Mouse (Mus musculus): ENCODE measurements around the gene Pacrg. TPM values are rescaled to one million over a fixed set of nuclear protein-coding genes. Genes with fewer than 3 reads are reported as not detected.

Pacrg gene
- total and polyA plus RNA-seq, 3 experiments, result not detected

- no peak for DNase-seq (ENCODE audit: extremely low read depth)
- no peak overlapping the region for H3K9ac ChIP-seq (ENCODE audit: insufficient read depth, low read depth)
- no peaks in the 10 kb centered on the region for H3K27me3 ChIP-seq (replicated peaks)
- in situ Hi-C loops (cut with MboI; ENCODE audit: low pct_ligation_motif_present, low pct_unique_long_range_greater_than_20kb, low sequenced_read_pairs), result no loop called here
- TF ChIP-seq KAT2A (IDR thresholded peaks at IDR 0.05; ENCODE audit: insufficient replicate concordance, low read length) (no peak), JUND (conservative IDR thresholded peaks at IDR 0.05; ENCODE audit: low read depth, low read length) (no peak), USF2 (conservative IDR thresholded peaks at IDR 0.05; ENCODE audit: low read depth, low read length) (no peak), HCFC1 (IDR thresholded peaks at IDR 0.05; ENCODE audit: low read depth, low read length) (no peak), ZMIZ1 (IDR thresholded peaks at IDR 0.05; ENCODE audit: low read depth, low read length) (no peak), TCF12 (IDR thresholded peaks at IDR 0.05; ENCODE audit: low read depth, low read length) (no peak), EP300 (IDR thresholded peaks at IDR 0.05; ENCODE audit: low read length) (no peak), ZNF384 (IDR thresholded peaks at IDR 0.05; ENCODE audit: low read depth, low read length) (no peak), NELFE (IDR thresholded peaks at IDR 0.05; ENCODE audit: low read depth, low read length) (no peak), SIN3A (IDR thresholded peaks at IDR 0.05; ENCODE audit: low read length) (no peak), ZKSCAN1 (IDR thresholded peaks at IDR 0.05; ENCODE audit: borderline replicate concordance, low read depth, low read length) (no peak), USF1 (IDR thresholded peaks at IDR 0.05; ENCODE audit: low read depth, low read length) (no peak), BHLHE40 (IDR thresholded peaks at IDR 0.05; ENCODE audit: low read depth, low read length) (no peak), MAZ (IDR thresholded peaks at IDR 0.05; ENCODE audit: low read depth, low read length) (no peak), ETS1 (conservative IDR thresholded peaks at IDR 0.05; ENCODE audit: low read depth, low read length) (no peak)
- peaks cover 0 to 4% of the 10 kb centered on the region in 2 experiments; a peak in 2 of 4 replicates for H3K4me1 ChIP-seq (ENCODE audit: control insufficient read depth in 1 of 2, insufficient read depth in 2 of 2)
- no peak overlapping the region for H3K4me2 ChIP-seq (ENCODE audit: insufficient read depth, low read depth, poor library complexity, severe bottlenecking)
- H3K9me3 ChIP-seq (replicated peaks; ENCODE audit: low read length), result no peaks in the 10 kb centered on the region
- H3K27ac ChIP-seq (ENCODE audit: insufficient read depth, low read depth), result no peak overlapping the region
- no peaks in the 10 kb centered on the region for H3K36me3 ChIP-seq (replicated peaks in 1 of 2; ENCODE audit: control insufficient read depth in 1 of 2, insufficient read depth in 1 of 2, low read length in 1 of 2)
- H3K79me2 ChIP-seq (replicated peaks; ENCODE audit: control insufficient read depth, extremely low read depth, insufficient read depth, poor library complexity, severe bottlenecking), result no peaks in the 10 kb centered on the region
- no peak overlapping the region for H3K4me3 ChIP-seq (replicated peaks in 1 of 3; ENCODE audit: low read depth in 2 of 3, low read length in 2 of 3, poor library complexity in 1 of 3)
- dilution Hi-C loops (cut with MboI; ENCODE audit: extremely low pct_ligation_motif_present, extremely low pct_unique_long_range_greater_than_20kb, low sequenced_read_pairs), result no loop called here
These were observed 474.3 kb downstream of the Pacrg start for GRCm38 (mm10) chr17:10365501-10366482.

DNA sequence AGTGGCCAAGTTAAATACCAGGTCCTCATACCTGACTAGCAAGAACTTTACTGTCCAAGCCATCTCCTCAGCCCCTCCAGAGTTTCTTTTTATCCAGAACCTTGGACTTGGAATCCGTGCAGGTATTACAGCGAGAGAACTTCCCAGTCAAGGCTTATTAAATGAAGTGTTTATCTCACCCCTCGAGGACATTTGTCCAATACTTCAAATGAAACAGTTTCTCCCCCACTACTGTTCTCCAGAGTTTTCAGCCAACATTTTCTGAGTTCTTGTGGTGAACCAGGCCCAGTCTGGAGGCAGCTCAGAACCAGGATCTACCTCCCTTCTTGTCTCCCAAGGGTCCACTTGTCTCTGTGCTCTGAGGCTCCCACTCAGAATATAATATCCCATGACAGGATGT is 477.0 kb downstream of the Pacrg start:
- Histone ChIP-seq H3K9ac (ENCODE audit: insufficient read depth, low read depth) (no peak overlapping the region), H3K4me2 (ENCODE audit: insufficient read depth, low read depth, poor library complexity, severe bottlenecking) (no peak overlapping the region), H3K36me3 (replicated peaks in 1 of 2; ENCODE audit: control insufficient read depth in 1 of 2, insufficient read depth in 1 of 2, low read length in 1 of 2) (no peaks in the 10 kb centered on the region), H3K4me3 (replicated peaks in 1 of 3; ENCODE audit: low read depth in 2 of 3, low read length in 2 of 3, poor library complexity in 1 of 3) (no peak overlapping the region), H3K27ac (ENCODE audit: insufficient read depth, low read depth) (no peak overlapping the region), H3K4me1 (ENCODE audit: control insufficient read depth in 1 of 2, insufficient read depth in 2 of 2) (no peaks in the 10 kb centered on the region), H3K9me3 (replicated peaks; ENCODE audit: low read length) (no peaks in the 10 kb centered on the region), H3K27me3 (replicated peaks) (no peaks in the 10 kb centered on the region), H3K79me2 (replicated peaks; ENCODE audit: control insufficient read depth, extremely low read depth, insufficient read depth, poor library complexity, severe bottlenecking) (no peaks in the 10 kb centered on the region)
- TF ChIP-seq SIN3A (IDR thresholded peaks at IDR 0.05; ENCODE audit: low read length) (no peak), ZNF384 (IDR thresholded peaks at IDR 0.05; ENCODE audit: low read depth, low read length) (no peak), TCF12 (IDR thresholded peaks at IDR 0.05; ENCODE audit: low read depth, low read length) (no peak), KAT2A (IDR thresholded peaks at IDR 0.05; ENCODE audit: insufficient replicate concordance, low read length) (no peak), BHLHE40 (IDR thresholded peaks at IDR 0.05; ENCODE audit: low read depth, low read length) (no peak), CHD1 (IDR thresholded peaks at IDR 0.05; ENCODE audit: low read depth, low read length) (no peak), MEF2A (IDR thresholded peaks at IDR 0.05; ENCODE audit: borderline replicate concordance, low read depth, low read length) (no peak)
- DNase-seq (ENCODE audit: extremely low read depth), result no peak
- in situ Hi-C loops (cut with MboI; ENCODE audit: low pct_ligation_motif_present, low pct_unique_long_range_greater_than_20kb, low sequenced_read_pairs), result no loop called here
- dilution Hi-C loops (cut with MboI; ENCODE audit: extremely low pct_ligation_motif_present, extremely low pct_unique_long_range_greater_than_20kb, low sequenced_read_pairs), result no loop called here
